Mouse (Mus musculus): ENCODE measurements around the gene Sys1. TPM values are rescaled to one million over a fixed set of nuclear protein-coding genes. Genes with fewer than 3 reads are reported as not detected.
A peak's percentile ranks its signal among the peaks of the same experiment; 100 is the strongest.

Gene Sys1
- total RNA-seq, 2 experiments from 2014 or later = 21.2 to 21.9 TPM

- intact Hi-C loops (cut with DNase I) = loop anchor here (1.0 to 2.0 kb wide), 2 partner anchors 48 to 58 kb away; partner anchors contain the start of gene Gm20458
- DNase-seq = no peak
These were observed 61.8 kb downstream of the Sys1 start for GRCm38 (mm10) chr2:164518266-164519170.

GRCm38 (mm10) chr2:164519171-164519526 lies 62.4 kb downstream of the Sys1 start:
- DNase-seq = no peak
- intact Hi-C loops (cut with DNase I) = loop anchor here (2.0 kb wide), 1 partner anchor 58 kb away; the partner anchor contains the start of gene Gm20458

- DNase-seq = peak; percentile 48 to 67
- intact Hi-C loops (cut with DNase I) = loop anchor here (1.0 to 10.0 kb wide), 2 partner anchors 103 to 416 kb away; no protein-coding TSS in a partner anchor
These were observed 64.0 kb downstream of the Sys1 start for GRCm38 (mm10) chr2:164520782-164521181.

- intact Hi-C loops (cut with DNase I) = loop anchor here (10.0 kb wide), 1 partner anchor 417 kb away; no protein-coding TSS in a partner anchor
- no peak for DNase-seq
These were observed 65.1 kb downstream of the Sys1 start for GRCm38 (mm10) chr2:164521841-164522240.

GRCm38 (mm10) chr2:164522280-164522679 lies 65.5 kb downstream of the Sys1 start:
- intact Hi-C loops (cut with DNase I) = loop anchor here (10.0 kb wide), 1 partner anchor 417 kb away; no protein-coding TSS in a partner anchor
- no peak for DNase-seq

DNA sequence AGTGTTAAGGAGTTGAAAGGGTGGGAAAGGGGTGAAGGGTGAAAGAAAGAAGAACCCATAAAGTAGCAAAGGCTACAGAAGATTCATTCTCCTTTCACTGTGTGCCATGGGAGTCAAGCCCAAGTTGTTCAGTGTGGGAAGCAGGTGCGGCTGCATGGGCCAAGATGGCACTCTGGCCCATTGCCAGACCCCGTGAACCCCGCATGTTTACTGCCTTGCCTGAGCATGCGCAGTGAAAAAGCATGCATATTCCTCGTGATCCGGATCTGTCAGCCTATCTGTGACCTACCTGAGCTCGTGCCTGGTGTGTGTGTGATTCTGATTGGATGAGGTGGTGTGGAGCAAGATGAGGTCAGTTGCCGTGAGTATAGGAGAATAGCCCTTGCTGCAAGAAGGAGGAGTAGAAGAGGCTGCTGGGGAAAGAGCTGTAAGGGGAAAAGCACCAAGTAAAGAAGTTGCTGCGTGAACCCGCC lies 66.6 kb downstream of the Sys1 start:
- DNase-seq = no peak
- intact Hi-C loops (cut with DNase I) = loop anchor here (10.0 kb wide), 1 partner anchor 419 kb away; no protein-coding TSS in a partner anchor

DNA sequence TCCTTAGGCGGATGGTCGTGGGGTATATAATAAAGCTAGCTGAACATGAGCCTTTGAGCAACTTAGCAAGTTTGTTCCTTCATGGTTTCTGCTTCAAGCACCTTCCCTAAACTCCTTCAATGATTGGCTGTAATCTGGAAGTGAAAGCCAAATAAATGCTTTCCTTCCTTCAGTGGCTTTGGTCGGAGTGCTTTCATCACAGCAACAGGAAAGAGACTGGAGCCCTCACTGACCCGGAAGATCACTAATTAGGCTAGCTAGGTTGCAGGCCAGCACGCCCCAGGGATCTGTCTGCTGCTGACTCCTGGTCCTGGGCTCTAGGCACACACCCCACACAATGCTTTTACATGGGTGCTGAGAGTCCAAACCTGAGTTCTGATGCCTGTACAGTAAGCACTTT lies 71.8 kb downstream of the Sys1 start:
- no peak for DNase-seq
- intact Hi-C loops (cut with DNase I) = loop anchor here (10.0 kb wide), 1 partner anchor 424 kb away; no protein-coding TSS in a partner anchor

Other genes with a start within 250 kb of the Sys1 start
- gene Wfdc15b, start 235.3 kb upstream of the Sys1 start, total RNA-seq (2021) = not detected
- gene Svs2, start 218.5 kb upstream of the Sys1 start, total RNA-seq (2021) = not detected
- gene Svs3b, start 200.3 kb upstream of the Sys1 start, total RNA-seq (2021) = not detected
- not detected for gene Svs4, start 178.5 kb upstream of the Sys1 start, total RNA-seq (2021)
- gene Svs3a, start 167.7 kb upstream of the Sys1 start, total RNA-seq (2021) = not detected
- not detected for gene Svs6, start 140.2 kb upstream of the Sys1 start, total RNA-seq (2021)
- gene Svs5, start 124.2 kb upstream of the Sys1 start, total RNA-seq (2021) = not detected
- 1 to 10 TPM; 1.4 to 3.6 TPM for gene Slpi, start 67.9 kb upstream of the Sys1 start, total RNA-seq (2021)
- gene Rbpjl, start 53.8 kb upstream of the Sys1 start, total RNA-seq (2021) = not detected
- 1 to 10 TPM; 1.2 to 1.5 TPM for gene Matn4, start 51.8 kb upstream of the Sys1 start, total RNA-seq (2021)
- 10 to 100 TPM; 20.0 to 27.0 TPM for gene Sdc4, start 13.1 kb upstream of the Sys1 start, total RNA-seq (2021)
- gene Gm20458, start 4.0 kb downstream of the Sys1 start, total RNA-seq (2021) = 1 to 10 TPM; 3.0 to 5.3 TPM
- gene Trp53tg5, start 16.8 kb downstream of the Sys1 start, total RNA-seq (2021) = not detected
- 10 to 100 TPM; 17.9 to 19.0 TPM for gene Dbndd2, start 29.1 kb downstream of the Sys1 start, total RNA-seq (2021)
- gene Pigt, start 40.6 kb downstream of the Sys1 start, total RNA-seq (2021) = 10 to 100 TPM; 43.1 to 45.9 TPM
- 10 to 100 TPM in 1 of 2 experiments, not detected in 1; 14.8 TPM for gene Wfdc2, start 105.4 kb downstream of the Sys1 start, total RNA-seq (2021)
- gene Spint3, start 116.5 kb downstream of the Sys1 start, total RNA-seq (2021) = not detected
- under 1 TPM; 0.29 to 0.48 TPM for gene Wfdc6a, start 128.5 kb downstream of the Sys1 start, total RNA-seq (2021)
- not detected for gene Eppin, start 136.6 kb downstream of the Sys1 start, total RNA-seq (2021)
- gene Wfdc6b, start 156.6 kb downstream of the Sys1 start, total RNA-seq (2021) = not detected
- gene Wfdc8, start 156.7 kb downstream of the Sys1 start, total RNA-seq (2021) = not detected
- not detected for gene Wfdc16, start 181.8 kb downstream of the Sys1 start, total RNA-seq (2021)
- not detected for gene Wfdc10, start 199.1 kb downstream of the Sys1 start, total RNA-seq (2021)
- gene Wfdc9, start 199.6 kb downstream of the Sys1 start, total RNA-seq (2021) = not detected
- not detected for gene Wfdc11, start 217.1 kb downstream of the Sys1 start, total RNA-seq (2021)
- gene Wfdc13, start 228.1 kb downstream of the Sys1 start, total RNA-seq (2021) = not detected
- gene Spint4, start 241.5 kb downstream of the Sys1 start, total RNA-seq (2021) = not detected

Measured in heart, postnatal 14 days (tissue).